Comparison of ENCODE assay signal across 10 mouse cellular contexts in genomic region chr4:155568170-155568569, GRCm38 (mm10). TPM values are rescaled to one million over a fixed set of nuclear protein-coding genes. Genes with fewer than 3 reads are reported as not detected.
DNase-seq lines count a peak whose midpoint lies in the region; ATAC-seq and TF ChIP-seq lines count a peak whose summit lies in the region.
"Had no signal": no experiment of that assay in that cellular context is flagged by ENCODE, and none has a peak within 500 bp of the region (broad histone marks: within the 10 kb centered on the region; RNA-seq: fewer than 3 reads in every experiment).

No protein-coding gene starts in this region.

- H3K4me1 ChIP-seq in lung, embryonic 14.5 days (ENCODE audit: insufficient read depth): peaks cover 6% of the 10 kb centered on the region
- H3K4me1 ChIP-seq in cortical plate, adult 2 months (ENCODE audit: control insufficient read depth, insufficient read depth, low read length): peaks cover 5% of the 10 kb centered on the region; the same call in 1 of the 2 replicates

- intact Hi-C loops in heart, postnatal 25 days (cut with DNase I): loop anchor here (1.0 kb wide), 1 partner anchor 87 kb away; no protein-coding TSS in a partner anchor

- no peak overlapping the region for H3K9ac ChIP-seq in lung, embryonic 14.5 days
- H3K9ac ChIP-seq: lung, embryonic 15.5 days; stomach, embryonic 15.5 days had no signal

- peak; percentile 31 to 63 for DNase-seq in cerebellum, postnatal 10 days
- DNase-seq in cerebellum, adult 11 months: no peak
- DNase-seq in lung, embryonic 14.5 days: peak; percentile 70
- DNase-seq in lung, postnatal 4 days: no peak
- DNase-seq in retina, postnatal 1 day: peak; percentile 57
- no peak for DNase-seq in left cerebral cortex, adult 9 months (ENCODE audit: low spot score in 2 of 2)
- no peak for DNase-seq in heart, postnatal 25 days (ENCODE audit: low spot score)

- H3K9me3 ChIP-seq in lung, embryonic 14.5 days (ENCODE audit: low read depth, low read length): no peaks in the 10 kb centered on the region
- H3K9me3 ChIP-seq: lung, embryonic 15.5 days; stomach, embryonic 15.5 days had no signal

- H3K36me3 ChIP-seq in lung, embryonic 14.5 days (ENCODE audit: insufficient read depth): no peaks in the 10 kb centered on the region
- H3K36me3 ChIP-seq: lung, embryonic 15.5 days; stomach, embryonic 15.5 days had no signal

- 35% methylated on average over 2 of the region's 2 CpGs for WGBS in lung, embryonic 14.5 days

- H3K4me2 ChIP-seq in lung, embryonic 14.5 days: no peak overlapping the region
- H3K4me2 ChIP-seq: lung, embryonic 15.5 days; stomach, embryonic 15.5 days had no signal

- no peak for TF ChIP-seq POLR2A in cortical plate, adult 2 months (IDR thresholded peaks at IDR 0.05; ENCODE audit: extremely low read depth, insufficient read depth, low read length)

- no peak overlapping the region for H3K4me3 ChIP-seq in lung, embryonic 14.5 days (ENCODE audit: low read depth, low read length)
- no peak overlapping the region for H3K4me3 ChIP-seq in cortical plate, adult 2 months (ENCODE audit: insufficient read depth, low read length)
- H3K4me3 ChIP-seq: lung, embryonic 15.5 days; stomach, embryonic 15.5 days had no signal

- no peak for ATAC-seq in lung, embryonic 14.5 days (ENCODE audit: insufficient read depth)

- no peak overlapping the region for H3K27ac ChIP-seq in lung, embryonic 14.5 days (ENCODE audit: low read depth)
- H3K27ac ChIP-seq in cortical plate, adult 2 months (ENCODE audit: insufficient read depth, low read length): no peak overlapping the region
- H3K27ac ChIP-seq: lung, embryonic 15.5 days; stomach, embryonic 15.5 days had no signal

- H3K27me3 ChIP-seq in lung, embryonic 14.5 days (ENCODE audit: insufficient read depth, low read length): no peaks in the 10 kb centered on the region
- H3K27me3 ChIP-seq: lung, embryonic 15.5 days; stomach, embryonic 15.5 days had no signal

- peak; percentile 73 for TF ChIP-seq CTCF in lung, embryonic 14.5 days (IDR thresholded peaks at IDR 0.05; ENCODE audit: low read depth)
- TF ChIP-seq CTCF in cortical plate, adult 2 months (IDR thresholded peaks at IDR 0.05; ENCODE audit: extremely low read depth, insufficient read depth, low read length): peak; percentile 53; the same call in 1 of the 2 replicates

RNA-seq across cellular contexts. Expression of gene Nadk, which starts 6.0 kb away (rescaled TPM):
- 85.0 and 90.5 TPM in 2 replicates for polyA plus RNA-seq in lung, embryonic 14.5 days (2014; fragmentation: Nextera tagmentation; extraction: Ambion mirVana)
- polyA plus RNA-seq in cortical plate, adult 2 months (2012; rRNA removed): 66.9 and 70.1 TPM in 2 replicates
- 10 to 100 TPM; 36.6 to 37.3 TPM for total RNA-seq in heart, postnatal 25 days (2021)

RNA-seq across cellular contexts. Expression of gene Slc35e2, which starts 33.0 kb away (rescaled TPM):
- 9.5 and 9.7 TPM in 2 replicates for polyA plus RNA-seq in lung, embryonic 14.5 days (2014; fragmentation: Nextera tagmentation; extraction: Ambion mirVana)
- 16.8 and 18.1 TPM in 2 replicates for polyA plus RNA-seq in cortical plate, adult 2 months (2012; rRNA removed)
- 1 to 10 TPM; 7.8 to 7.9 TPM for total RNA-seq in heart, postnatal 25 days (2021)

RNA-seq across cellular contexts. Expression of gene Cdk11b, which starts 56.5 kb away (rescaled TPM):
- polyA plus RNA-seq in lung, embryonic 14.5 days (2014; fragmentation: Nextera tagmentation; extraction: Ambion mirVana): 56.3 and 58.7 TPM in 2 replicates
- 48.0 and 48.2 TPM in 2 replicates for polyA plus RNA-seq in cortical plate, adult 2 months (2012; rRNA removed)
- total RNA-seq in heart, postnatal 25 days (2021): 10 to 100 TPM; 29.2 to 30.3 TPM

Comparison
In these comparisons a context has a peak if more than half of its experiments do, and no peak if none do; other contexts are left out.
1. DNase-seq: peak in cerebellum, postnatal 10 days (2 of 2), lung, embryonic 14.5 days (single experiment) and retina, postnatal 1 day (single experiment); none in cerebellum, adult 11 months (single experiment), lung, postnatal 4 days (0 of 2), left cerebral cortex, adult 9 months (0 of 2) and heart, postnatal 25 days (single experiment).